Mouse (Mus musculus) lung, postnatal 25 days (tissue): ENCODE data around the gene Trak1.

Experiments
- DNase-seq: peaks from one replicate; pipeline ENCODE4 v3.0.0; 2022; ENCODE audit warnings: low spot score

The Trak1 gene

GRCm38 (mm10) chr9:121398761-121399160 is 101.5 kb downstream of the Trak1 start:
- no peak for DNase-seq

DNA sequence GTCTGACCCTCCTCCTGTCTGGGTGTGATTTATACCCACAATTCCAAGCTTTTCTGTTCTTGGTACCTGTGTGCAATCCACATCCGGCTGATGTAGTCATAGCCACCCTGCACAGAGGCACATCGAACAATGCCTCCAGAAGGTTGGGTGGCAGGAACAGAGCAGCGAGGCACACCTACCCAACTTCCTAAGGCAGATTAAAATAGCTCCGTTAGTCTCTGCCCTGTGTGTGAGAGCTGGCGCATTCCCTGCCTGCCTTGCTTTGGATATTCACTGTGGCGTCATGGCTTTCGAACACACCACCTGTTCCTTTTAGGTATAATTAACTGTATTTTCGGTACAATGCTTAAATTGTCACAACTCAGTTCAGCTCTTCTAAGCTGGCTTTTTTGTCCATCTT is 103.3 kb downstream of the Trak1 start:
- no peak for DNase-seq

DNA sequence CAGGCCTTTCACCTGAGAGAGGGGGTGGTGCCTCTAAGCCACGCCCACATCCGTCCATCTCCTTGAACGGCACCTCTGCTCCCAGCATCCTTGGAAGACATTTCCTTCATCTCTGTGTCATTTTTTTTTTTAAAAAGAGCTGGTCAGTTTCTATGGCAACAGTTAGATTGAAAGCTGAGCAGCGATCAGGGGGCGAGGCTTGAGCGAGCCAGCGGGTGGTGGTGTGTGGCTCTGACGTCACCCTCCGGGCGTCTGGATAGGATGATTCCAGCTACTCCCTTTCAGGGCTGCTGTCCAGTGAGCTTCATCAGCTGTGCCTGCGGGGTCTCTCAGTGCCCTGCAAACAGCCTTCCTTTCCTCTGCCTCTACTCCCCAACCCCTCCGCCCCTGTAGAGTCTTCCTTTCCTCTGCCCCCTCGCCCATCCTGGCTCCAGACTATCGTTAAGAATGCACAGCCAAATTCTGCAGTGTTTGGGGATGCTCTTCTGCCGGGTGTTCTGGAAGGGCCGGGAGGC is 105.9 kb downstream of the Trak1 start:
- DNase-seq: no peak

DNA sequence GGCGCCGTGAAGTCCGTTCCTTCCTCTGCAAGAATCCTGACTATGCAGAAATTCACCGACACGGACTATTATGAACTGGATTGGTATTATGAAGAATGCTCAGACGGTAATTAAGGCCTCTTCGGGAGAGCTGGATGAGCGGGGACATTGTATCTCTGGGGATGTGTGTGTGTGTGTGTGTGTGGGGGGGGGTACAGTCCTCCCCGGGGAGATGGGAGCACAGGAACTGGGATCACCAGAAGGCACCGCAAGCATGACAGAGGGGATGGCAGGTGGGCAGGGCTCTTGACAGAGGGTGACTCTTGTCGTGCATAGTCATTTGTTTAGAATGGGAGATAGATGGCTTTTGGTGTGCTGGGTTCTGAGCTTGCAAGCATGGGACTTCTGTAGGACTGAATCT is 106.4 kb downstream of the Trak1 start:
- DNase-seq: no peak

DNA sequence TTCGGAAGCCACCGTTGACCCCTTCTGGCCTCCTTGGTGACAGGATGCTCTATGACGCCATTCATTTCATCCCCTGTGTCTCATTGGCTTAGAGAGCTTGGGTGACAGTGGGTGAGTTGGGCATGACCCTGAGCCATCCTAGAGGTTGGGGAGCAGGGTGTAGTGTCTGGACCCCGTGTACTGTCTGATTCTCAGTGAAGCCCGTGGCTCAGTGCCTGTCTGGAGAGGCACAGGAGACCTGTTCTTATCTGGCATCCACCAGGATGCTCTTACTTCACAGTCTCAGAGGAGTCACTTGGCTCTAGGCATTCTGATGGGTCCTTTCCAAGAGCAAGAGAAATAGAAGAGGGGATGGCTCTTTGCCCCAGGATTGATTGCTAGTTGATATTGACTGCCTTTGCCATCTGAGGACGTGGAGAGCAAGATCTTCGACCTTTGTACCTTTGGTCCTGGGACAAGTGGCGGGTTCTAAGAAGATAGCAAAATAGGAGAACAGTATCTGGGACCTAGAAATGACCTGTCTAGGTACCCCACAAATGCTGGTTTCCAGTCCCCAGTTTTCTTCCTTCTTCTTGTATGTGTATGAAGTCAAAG is 107.9 kb downstream of the Trak1 start:
- DNase-seq: no peak

- DNase-seq: no peak
Measured at GRCm38 (mm10) chr9:121405792-121406191, 108.5 kb downstream of the Trak1 start.

GRCm38 (mm10) chr9:121414237-121414636 is 116.9 kb downstream of the Trak1 start:
- DNase-seq: no peak

DNA sequence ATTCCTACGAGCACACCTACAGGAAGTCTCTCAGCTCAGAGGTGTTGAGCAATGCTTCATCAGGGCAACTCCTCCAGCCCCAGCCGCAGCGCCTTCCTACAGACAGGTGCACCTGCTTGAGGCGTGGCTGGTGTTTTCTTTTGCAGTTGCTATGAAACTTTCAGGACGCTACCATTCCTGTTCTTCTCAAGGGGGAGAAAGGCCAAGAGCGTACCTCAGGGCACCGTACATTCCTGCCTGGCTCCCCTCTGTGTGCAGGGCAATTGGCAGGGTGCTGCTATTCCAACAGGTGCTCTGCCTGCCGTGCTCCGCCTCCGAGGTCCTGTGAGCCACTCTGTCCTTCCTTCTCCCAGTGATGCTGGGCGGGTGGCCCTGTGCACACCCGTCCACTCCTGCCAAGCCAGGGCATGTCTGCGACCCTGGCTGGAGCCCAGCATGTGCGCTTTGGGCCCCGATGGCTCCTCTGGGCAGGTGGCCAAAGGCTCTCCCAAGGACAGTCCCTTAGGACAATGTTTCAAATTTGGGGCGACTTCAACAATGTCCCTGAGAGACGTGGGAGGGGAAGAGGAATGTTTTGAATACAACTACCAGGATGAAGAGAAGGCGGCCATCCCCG is 118.4 kb downstream of the Trak1 start:
- peak; percentile 93 for DNase-seq

GRCm38 (mm10) chr9:121416460-121416859 is 119.2 kb downstream of the Trak1 start:
- DNase-seq: no peak

DNA sequence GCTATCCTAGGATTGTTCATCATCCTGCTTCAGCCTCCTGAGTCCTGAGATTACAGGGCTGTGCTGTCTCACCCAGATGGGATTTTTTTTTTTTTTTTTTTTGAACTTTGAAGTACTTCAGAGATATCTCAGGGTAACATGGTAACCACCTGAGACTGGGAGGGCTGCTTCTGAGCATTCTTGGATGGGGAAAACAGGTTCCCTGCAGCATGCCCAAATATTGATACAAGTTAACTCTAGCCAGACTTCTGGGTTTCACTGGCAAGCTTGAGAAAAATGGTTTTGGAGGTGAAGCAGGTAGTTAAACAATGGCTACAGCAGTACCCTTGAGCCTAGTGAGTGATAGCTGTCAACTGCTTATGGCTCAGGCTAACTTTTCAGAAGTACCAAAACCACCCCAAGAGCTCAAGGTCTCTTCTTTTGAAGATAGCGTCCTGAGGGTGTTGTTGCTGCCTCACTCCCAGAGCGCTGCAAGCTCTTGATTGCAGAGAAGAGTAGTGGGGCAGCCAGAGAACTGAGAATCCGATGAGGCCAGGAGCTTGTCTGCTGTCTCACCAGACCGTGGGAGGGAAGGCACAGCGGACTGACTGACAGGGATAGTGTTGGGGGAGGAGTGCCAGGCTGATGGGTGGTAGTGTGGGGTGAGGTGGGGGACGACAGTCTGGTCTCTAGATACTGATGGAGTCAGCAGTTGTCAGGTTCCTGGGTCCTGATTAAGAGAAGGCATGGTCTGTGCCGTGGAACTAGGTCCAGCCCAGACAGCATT is 119.8 kb downstream of the Trak1 start:
- no peak for DNase-seq

DNA sequence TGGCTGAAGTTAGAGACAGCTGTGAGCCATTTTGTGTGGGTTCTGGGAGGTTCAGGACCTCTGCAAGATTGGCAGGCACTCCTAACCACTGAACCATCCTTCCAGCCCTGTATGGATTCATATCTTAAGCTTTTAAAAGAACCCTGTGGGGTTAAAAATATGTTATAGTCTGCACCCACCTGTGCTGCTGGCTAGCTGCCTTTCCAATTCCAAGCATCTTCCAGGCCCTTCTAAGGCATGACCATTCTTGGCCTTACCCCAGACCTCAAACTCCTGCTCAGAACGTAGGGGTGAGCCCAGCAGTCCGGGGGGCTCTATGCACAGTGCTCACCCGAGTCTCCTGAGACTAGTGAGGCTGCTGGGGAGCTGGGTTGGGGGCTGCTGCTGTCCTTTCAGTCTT is 121.7 kb downstream of the Trak1 start:
- DNase-seq: no peak

- DNase-seq: no peak
Measured at GRCm38 (mm10) chr9:121419573-121419972, 122.3 kb downstream of the Trak1 start.

- DNase-seq: peak; percentile 61
Measured at GRCm38 (mm10) chr9:121420817-121421216, 123.5 kb downstream of the Trak1 start.

DNA sequence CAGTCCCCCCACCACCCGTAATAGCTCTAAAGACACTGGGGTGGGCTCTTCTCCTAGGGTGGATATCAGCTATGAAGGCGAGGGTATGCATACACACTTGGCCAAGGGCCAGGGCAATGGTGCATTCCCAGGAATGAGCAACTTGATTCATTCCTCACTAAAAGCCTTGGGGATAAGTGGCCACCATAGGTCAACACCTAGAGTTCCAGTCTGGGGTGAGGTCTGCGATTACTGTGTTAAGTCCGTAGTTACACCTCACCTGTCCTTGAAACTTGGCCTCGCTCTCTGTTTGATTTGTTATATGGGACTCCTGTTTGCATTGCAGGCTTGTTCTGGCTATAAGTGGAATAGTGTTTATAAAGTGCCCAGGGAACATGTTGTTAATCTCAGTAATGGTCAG is 125.1 kb downstream of the Trak1 start:
- DNase-seq: peak; percentile 91

DNA sequence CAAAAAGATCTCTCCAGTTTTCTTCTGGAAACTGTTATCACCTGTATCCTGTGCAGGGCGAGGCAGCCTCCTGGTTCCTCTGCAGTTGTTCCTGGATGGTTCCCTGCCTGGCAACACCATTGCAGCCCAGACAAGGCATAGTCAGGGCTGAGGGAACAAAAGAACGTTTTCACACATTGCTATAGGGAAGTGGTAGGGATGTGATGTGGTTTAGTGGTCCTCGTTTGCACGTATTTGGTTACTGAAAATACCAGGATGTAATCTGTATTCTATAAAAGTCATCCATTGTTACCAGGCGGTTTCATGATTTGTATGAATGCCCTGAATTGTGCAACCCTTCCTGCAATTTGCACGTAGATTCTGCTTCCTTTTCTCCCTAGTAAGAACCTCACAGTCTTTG is 126.3 kb downstream of the Trak1 start:
- DNase-seq: no peak

- DNase-seq: no peak
Measured at GRCm38 (mm10) chr9:121424281-121425164, 127.2 kb downstream of the Trak1 start.

DNA sequence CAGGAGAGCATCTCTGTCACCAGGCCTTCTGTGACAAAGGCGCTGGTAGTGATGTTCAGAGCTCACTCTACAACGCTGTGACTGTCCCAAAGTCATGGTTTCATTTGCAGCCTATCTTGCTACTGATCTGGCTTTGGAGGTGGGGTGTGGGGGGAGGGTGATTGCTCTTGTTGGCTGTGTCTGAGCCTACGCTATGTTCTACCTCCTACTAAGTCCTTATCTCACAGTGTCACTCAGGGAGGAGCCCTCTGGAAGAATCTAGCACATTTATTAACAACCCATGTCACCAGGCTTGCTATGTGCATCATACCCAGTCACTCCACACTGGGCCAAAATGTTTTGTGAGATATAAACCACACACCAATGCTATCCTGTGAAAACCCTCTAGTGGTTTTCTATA is 129.1 kb downstream of the Trak1 start:
- no peak for DNase-seq

DNA sequence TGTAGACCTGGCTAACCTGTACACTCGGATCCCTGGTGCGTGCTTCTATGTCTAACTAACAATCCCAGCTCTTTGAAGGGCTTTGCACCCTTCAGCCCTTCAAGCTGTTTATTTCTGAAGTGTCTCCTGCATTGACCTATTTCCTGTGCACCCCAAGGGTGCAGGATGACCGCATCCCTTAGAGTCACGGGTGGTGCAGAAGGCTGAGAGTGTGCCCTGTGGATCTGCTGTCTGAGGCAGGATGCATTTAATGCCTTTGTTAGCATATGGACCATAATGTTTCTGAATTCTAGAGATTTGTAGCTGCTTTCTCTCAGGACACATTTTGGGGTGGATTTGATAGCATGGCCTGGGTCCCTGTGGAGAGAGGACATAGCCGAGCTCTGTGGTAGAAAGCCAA is 129.6 kb downstream of the Trak1 start:
- no peak for DNase-seq

GRCm38 (mm10) chr9:121429592-121429991 is 132.3 kb downstream of the Trak1 start:
- no peak for DNase-seq

GRCm38 (mm10) chr9:121430379-121430778 is 133.1 kb downstream of the Trak1 start:
- no peak for DNase-seq

DNA sequence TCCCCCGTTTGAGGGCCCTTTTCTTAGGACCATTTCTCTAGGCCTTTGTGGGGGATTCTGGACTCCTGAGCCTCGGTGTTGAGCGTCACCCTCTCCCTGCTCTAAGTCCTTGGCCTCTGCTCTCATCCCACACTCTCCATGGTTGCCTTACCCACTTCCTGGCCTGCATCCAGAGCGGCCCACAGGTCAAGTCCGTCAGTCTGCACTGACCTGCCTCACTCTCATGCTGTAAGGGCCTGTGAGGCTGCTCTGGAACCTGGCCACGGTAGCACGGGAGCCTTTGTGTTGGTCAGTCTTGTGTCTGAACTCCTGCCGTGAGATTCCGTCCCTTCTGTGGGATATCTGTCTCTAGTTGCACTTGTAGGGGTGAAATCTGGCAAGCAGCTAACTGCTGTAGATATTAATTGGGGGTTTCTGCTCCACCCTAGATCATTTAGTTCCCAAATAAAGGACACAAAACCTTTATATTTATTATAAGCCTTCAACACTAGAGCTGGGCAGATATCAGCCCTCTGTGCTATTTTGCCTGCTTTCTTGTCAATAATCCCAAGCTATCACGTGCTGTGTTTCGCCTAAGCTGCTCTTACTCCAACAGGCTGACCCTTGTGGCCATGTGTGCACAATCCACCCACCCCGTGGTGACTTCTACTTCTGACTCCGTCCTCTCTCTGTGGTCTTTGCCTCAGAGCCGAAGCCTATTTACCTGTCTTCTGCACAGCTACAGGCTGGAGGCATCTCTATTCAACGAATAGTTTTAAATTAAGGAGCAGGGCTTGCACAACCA is 136.6 kb downstream of the Trak1 start:
- no peak for DNase-seq
